Mouse (Mus musculus) kidney, postnatal 0 days (tissue): Measurements from ENCODE around the gene Hsd17b14. TPM values are rescaled to one million over a fixed set of nuclear protein-coding genes. Genes with fewer than 3 reads are reported as not detected.

Source experiments
- ATAC-seq: fragments of 200-750 bp; cut with Nextera tagmentation; replicated peaks from 2 replicates; pipeline ENCODE4 v1.8.0; 2017; ENCODE audit warnings: low read depth, moderate number of reproducible peaks, moderate TSS enrichment, moderate library complexity; ENCODE audit not compliant: low FRiP score
- DNase-seq: peaks from one replicate; pipeline ENCODE4 v3.0.0-alpha.2; 2016; ENCODE audit warnings: low spot score
- H3K27ac ChIP-seq: fragments of 300-500 bp; sonication (generic); 2 replicates; pipeline ENCODE4 v1.5.1; 2014; ENCODE audit warnings: mild to moderate bottlenecking
- H3K27me3 ChIP-seq: fragments of 300-500 bp; sonication (generic); 2 replicates; pipeline ENCODE4 v1.6.1; 2014; ENCODE audit warnings: low read length, mixed read lengths; ENCODE audit not compliant: insufficient read depth
- H3K36me3 ChIP-seq: fragments of 300-500 bp; sonication (generic); 2 replicates; pipeline ENCODE4 v1.6.1; 2014; ENCODE audit warnings: low read length, mixed read lengths; ENCODE audit not compliant: insufficient read depth
- H3K4me1 ChIP-seq: fragments of 300-500 bp; sonication (generic); replicated peaks from 2 replicates; pipeline ENCODE4 v1.6.1; 2014; ENCODE audit warnings: antibody characterized with exemption, low read length, mixed read lengths; ENCODE audit not compliant: insufficient read depth
- H3K4me2 ChIP-seq: fragments of 300-500 bp; sonication (generic); 2 replicates; pipeline ENCODE4 v1.6.1; 2014; ENCODE audit warnings: mild to moderate bottlenecking, low read length, moderate library complexity, mixed read lengths
- H3K4me3 ChIP-seq: fragments of 300-500 bp; sonication (generic); replicated peaks from 2 replicates; pipeline ENCODE4 v1.5.1; 2014; ENCODE audit warnings: low read depth, low read length
- H3K9ac ChIP-seq: fragments of 300-500 bp; sonication (generic); 2 replicates; pipeline ENCODE4 v1.6.1; 2014; ENCODE audit warnings: low read depth, low read length
- H3K9me3 ChIP-seq: fragments of 300-500 bp; sonication (generic); replicated peaks from 2 replicates; pipeline ENCODE4 v1.6.1; 2016; ENCODE audit warnings: low read length, inconsistent platforms, mixed read lengths
- CTCF ChIP-seq: IDR thresholded peaks from 2 replicates; pipeline ENCODE4 v1.5.1; 2016; ENCODE audit warnings: antibody characterized with exemption, low read depth, mild to moderate bottlenecking, moderate library complexity
- WGBS: fragments of 180-500 bp; shearing (Covaris S2); extraction: QIAGEN DNeasy Blood & Tissue Kit; methylation state at CpG from one replicate; pipeline ENCODE4 v1.1.7; 2014; 5-methylcytosine and 5-hydroxymethylcytosine counted together
- polyA plus RNA-seq: library from polyadenylated mRNA; unstranded; fragments of >200 nt; fragmentation: Nextera tagmentation; extraction: Ambion mirVana; gene quantifications from 2 replicates; pipeline ENCODE4 v1.2.1, GENCODE M21; 2015

Hsd17b14 gene
- polyA plus RNA-seq, 1 experiment from 2014 or later = 20.5 TPM

DNA sequence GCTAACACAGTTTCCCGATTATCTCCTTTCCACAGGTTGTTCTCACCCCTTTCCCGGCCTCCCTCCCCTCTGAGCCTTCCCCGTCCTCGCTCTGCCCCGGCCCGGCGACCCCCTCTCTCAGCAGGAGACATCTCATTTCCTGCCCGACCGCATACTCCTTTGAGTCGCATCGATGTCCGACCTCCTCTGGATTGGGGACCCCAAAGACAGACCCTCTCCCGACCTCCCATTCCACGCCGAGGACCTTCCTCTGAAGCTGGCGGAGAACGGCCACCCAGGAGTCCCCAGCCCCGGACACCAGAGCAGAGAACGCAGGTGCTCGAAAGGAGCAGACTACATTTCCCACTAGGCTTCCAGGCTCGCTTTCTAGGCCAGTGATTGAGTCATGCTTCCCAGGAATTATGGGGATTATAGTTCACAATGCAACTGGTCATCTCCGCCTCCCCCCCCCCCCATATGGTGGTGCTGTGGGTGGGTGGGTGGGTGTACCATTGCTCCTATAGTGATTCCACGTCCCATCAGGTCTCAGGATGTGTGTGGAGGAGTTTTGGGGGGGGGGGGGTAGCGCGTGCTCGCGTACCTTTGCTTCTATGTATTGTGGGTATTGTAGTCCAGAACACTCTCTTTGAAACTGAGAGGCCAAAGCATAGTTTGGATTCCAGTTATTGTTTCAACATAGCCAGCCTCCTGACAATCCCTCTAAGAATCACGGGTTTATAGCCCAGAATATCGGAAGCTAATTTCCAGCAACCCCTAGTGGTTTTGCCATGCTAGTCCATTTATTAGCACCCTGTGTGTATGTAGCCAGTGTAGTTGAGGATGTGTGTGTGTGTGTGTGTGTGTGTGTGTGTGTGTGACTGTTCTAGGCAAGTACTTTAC lies 16.3 kb upstream of the Hsd17b14 start:
- H3K36me3 ChIP-seq = no peaks in the 10 kb centered on the region
- H3K27ac ChIP-seq = no peak overlapping the region
- DNase-seq (peak; percentile 87), ATAC-seq (peak; percentile 77)
- peaks cover 5% of the 10 kb centered on the region for H3K4me1 ChIP-seq
- TF ChIP-seq CTCF = peak; percentile 64
- peak overlapping the region; percentile 51 for H3K4me3 ChIP-seq
- H3K4me2 ChIP-seq = peak overlapping the region; percentile 82
- H3K9me3 ChIP-seq = no peaks in the 10 kb centered on the region
- H3K27me3 ChIP-seq = no peaks in the 10 kb centered on the region
- WGBS = 5% methylated on average over 28 of the region's 29 CpGs
- peak overlapping the region; percentile 52 for H3K9ac ChIP-seq

DNA sequence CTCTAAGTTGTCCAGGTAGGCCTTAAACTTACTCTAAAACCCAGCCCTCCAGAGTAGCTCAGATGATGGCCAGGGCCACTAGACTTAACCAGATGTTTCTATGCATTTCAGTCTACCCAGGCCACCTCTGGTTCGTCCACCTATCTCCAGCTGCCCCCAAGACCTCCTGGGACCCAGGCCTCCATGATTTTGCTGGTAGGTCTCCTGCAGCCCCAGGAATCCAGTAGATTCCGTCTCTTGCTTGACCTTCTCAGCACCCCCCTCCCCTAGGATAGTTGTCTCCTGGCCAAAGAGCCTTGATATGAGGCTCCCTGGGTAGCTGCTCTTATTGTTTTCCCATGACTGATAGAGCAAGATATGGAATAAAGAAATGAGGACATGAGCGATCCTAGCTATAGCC lies 15.6 kb upstream of the Hsd17b14 start:
- no peak for TF ChIP-seq CTCF
- ATAC-seq (no peak), DNase-seq (no peak)
- Histone ChIP-seq H3K27ac (no peak overlapping the region; the same call in 1 of the 2 replicates), H3K4me3 (no peak overlapping the region), H3K27me3 (no peaks in the 10 kb centered on the region), H3K4me2 (no peak overlapping the region), H3K36me3 (no peaks in the 10 kb centered on the region), H3K4me1 (peaks cover 5% of the 10 kb centered on the region), H3K9me3 (no peaks in the 10 kb centered on the region), H3K9ac (no peak overlapping the region)
- WGBS = 79% methylated on average over 3 of the region's 3 CpGs

DNA sequence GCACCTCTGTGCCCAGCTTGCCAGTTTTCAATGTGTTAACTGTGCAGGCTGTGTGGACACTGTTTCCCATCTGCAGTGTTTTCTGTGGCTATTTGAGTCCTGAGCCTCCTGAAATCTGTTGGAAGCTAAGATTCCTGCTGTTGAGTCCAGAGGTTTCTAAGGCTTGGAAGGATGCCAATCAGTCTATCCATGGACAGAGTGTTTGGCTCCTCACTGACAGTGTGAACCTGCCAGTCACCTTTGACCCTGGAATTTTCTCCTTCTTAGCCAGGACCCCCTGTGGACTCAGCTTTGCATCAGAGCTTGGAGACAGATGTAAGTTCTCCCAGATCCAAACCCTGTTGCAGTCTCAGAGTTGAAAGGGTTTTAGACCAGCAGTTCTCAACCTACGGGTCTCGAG lies 14.5 kb upstream of the Hsd17b14 start:
- DNase-seq = no peak
- 28% methylated on average over 2 of the region's 2 CpGs for WGBS
- Histone ChIP-seq H3K4me2 (no peak overlapping the region), H3K4me3 (no peak overlapping the region), H3K4me1 (peaks cover 5% of the 10 kb centered on the region), H3K36me3 (no peaks in the 10 kb centered on the region), H3K27me3 (no peaks in the 10 kb centered on the region), H3K9me3 (no peaks in the 10 kb centered on the region), H3K27ac (no peak overlapping the region), H3K9ac (no peak overlapping the region)
- ATAC-seq = no peak
- TF ChIP-seq CTCF = no peak

DNA sequence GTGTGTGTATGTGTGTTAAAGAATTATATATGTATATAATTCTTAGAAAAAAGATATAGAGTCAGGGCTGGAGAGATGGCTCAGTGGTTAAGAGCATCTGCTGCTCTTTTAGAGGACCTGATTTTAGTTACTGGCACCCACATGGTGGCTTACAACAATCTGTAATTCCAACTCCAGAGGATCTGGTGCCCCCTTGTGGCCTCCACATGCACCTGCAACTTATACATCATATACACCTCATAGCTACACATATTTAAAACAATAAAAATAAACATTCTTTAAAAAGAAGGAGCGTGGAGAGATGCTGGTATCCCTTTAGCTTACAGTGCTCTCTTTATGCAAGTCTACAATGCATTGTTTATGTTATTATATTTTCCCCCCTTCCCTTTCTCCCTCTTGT lies 10.2 kb upstream of the Hsd17b14 start:
- no peaks in the 10 kb centered on the region for H3K36me3 ChIP-seq
- H3K27ac ChIP-seq = no peak overlapping the region
- H3K27me3 ChIP-seq = no peaks in the 10 kb centered on the region
- WGBS = 97% methylated on average over 1 of the region's 1 CpGs
- no peak overlapping the region for H3K9ac ChIP-seq
- TF ChIP-seq CTCF = peak; percentile 39; the same call in 1 of the 2 replicates
- no peak overlapping the region for H3K4me3 ChIP-seq
- no peak for DNase-seq
- no peaks in the 10 kb centered on the region for H3K4me1 ChIP-seq
- no peak overlapping the region for H3K4me2 ChIP-seq
- no peaks in the 10 kb centered on the region for H3K9me3 ChIP-seq
- no peak for ATAC-seq

DNA sequence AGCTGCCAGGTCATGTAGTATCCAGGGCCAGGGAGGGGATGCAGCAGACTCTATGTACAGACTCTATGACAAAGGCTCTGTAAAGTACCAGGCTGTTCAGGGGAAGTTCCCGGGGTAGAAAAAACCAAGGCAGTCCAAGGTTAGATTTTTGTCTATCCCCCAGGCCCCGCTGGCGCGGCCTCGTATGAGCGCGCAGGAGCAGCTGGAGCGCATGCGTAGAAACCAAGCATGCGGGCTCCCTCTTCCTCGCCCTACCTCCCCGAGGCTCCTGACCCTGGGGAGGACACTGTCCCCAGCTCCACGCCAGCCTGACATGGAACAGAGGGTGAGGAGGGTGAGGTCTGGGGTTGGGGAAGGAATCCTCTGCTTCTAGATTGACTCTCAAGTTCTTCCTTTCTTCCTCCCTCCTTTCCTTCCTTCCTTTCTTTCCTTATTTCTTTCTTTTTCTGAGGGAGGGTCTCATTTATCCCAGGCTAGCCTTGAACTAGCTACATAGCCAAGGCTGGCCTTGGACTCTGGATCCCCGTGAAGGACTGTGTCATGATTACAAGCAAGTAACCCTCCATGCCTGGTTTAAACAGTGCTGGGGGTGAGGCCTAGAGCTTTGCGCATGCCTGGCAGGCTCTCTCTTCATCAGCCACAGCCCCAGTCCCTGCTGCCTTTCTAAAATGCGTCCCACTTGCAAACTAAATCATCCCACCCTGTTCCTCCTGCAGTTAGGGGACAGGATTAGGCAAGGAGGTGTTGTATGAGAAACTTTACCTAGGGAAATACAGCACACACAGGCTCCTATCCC lies 4.9 kb upstream of the Hsd17b14 start:
- no peaks in the 10 kb centered on the region for H3K9me3 ChIP-seq
- 87% methylated on average over 16 of the region's 16 CpGs for WGBS

DNA sequence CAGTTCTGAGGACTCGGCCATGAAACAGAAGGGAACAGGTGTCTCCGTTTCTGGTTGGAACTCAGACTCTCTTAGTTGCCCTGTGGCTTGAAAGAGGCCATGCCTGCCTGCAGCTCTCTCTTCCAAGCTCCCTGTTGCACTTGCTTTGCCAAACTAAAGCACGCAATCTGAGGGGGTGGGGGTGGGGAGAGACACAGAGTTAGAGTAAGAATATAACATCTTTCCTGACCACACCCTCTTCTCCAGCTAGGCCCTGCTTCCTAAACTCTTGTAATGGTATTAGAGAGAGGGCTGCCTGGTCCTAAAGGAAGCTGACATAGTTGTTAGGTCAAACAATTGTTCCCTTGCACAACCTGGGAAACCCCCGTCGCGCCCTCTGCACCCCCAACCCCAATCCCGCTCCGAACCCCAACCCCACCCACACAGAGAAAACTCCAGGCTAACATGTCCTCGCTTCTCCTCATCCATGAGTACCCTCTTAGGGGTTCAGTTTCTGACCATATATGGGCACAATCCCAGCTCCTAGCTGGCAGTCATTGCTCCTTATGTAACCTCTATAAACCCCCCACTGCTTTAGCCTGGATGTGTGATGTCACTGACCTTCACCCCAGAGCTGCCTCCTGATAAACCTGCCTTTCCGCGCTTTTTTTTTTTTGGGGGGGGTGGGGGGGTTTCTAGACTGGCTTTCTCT lies 3.7 kb upstream of the Hsd17b14 start:
- no peak for ATAC-seq
- H3K4me2 ChIP-seq = no peak overlapping the region
- no peaks in the 10 kb centered on the region for H3K9me3 ChIP-seq
- DNase-seq = no peak
- H3K9ac ChIP-seq = no peak overlapping the region
- no peak overlapping the region for H3K4me3 ChIP-seq
- H3K36me3 ChIP-seq = no peaks in the 10 kb centered on the region
- WGBS = 68% methylated on average over 11 of the region's 11 CpGs
- TF ChIP-seq CTCF = no peak
- H3K27ac ChIP-seq = no peak overlapping the region
- no peaks in the 10 kb centered on the region for H3K27me3 ChIP-seq
- H3K4me1 ChIP-seq = no peaks in the 10 kb centered on the region

More for the DNA sequence above, 4.9 kb upstream of the Hsd17b14 start:
- H3K4me1 ChIP-seq = no peaks in the 10 kb centered on the region
- ATAC-seq = no peak
- H3K27ac ChIP-seq = no peak overlapping the region
- H3K4me2 ChIP-seq = no peak overlapping the region
- H3K4me3 ChIP-seq = no peak overlapping the region
- no peaks in the 10 kb centered on the region for H3K36me3 ChIP-seq
- no peak overlapping the region for H3K9ac ChIP-seq
- H3K27me3 ChIP-seq = no peaks in the 10 kb centered on the region
- DNase-seq = no peak
- TF ChIP-seq CTCF = no peak
